Comparison of ENCODE assay signal across 8 mouse cellular contexts in genomic region chr17:6016213-6016780, GRCm38 (mm10).
DNase-seq lines count a peak whose midpoint lies in the region; ATAC-seq and TF ChIP-seq lines count a peak whose summit lies in the region.

No protein-coding gene starts in this region.

- H3K4me2 ChIP-seq in heart, postnatal 0 days (ENCODE audit: low read depth, low read length): no peak overlapping the region
- no peak overlapping the region for H3K4me2 ChIP-seq in hindbrain, postnatal 0 days (ENCODE audit: low read depth, low read length)
- H3K4me2 ChIP-seq in hindbrain, embryonic 13.5 days: no peak overlapping the region

- H3K4me3 ChIP-seq in heart, postnatal 0 days (ENCODE audit: low read depth, low read length): no peak overlapping the region
- no peak overlapping the region for H3K4me3 ChIP-seq in hindbrain, postnatal 0 days (ENCODE audit: low read length)
- no peak overlapping the region for H3K4me3 ChIP-seq in hindbrain, embryonic 13.5 days

- H3K9me3 ChIP-seq in heart, postnatal 0 days (replicated peaks; ENCODE audit: control insufficient read depth, low read length): no peaks in the 10 kb centered on the region
- no peaks in the 10 kb centered on the region for H3K9me3 ChIP-seq in hindbrain, postnatal 0 days (ENCODE audit: low read length)
- H3K9me3 ChIP-seq in hindbrain, embryonic 13.5 days: no peaks in the 10 kb centered on the region

- TF ChIP-seq CTCF in heart, postnatal 0 days (IDR thresholded peaks at IDR 0.05; ENCODE audit: low read depth): no peak
- TF ChIP-seq CTCF in hindbrain, postnatal 0 days (IDR thresholded peaks at IDR 0.05; ENCODE audit: low read depth): no peak

- no peaks in the 10 kb centered on the region; the same call in 1 of the 2 replicates for H3K36me3 ChIP-seq in heart, postnatal 0 days (replicated peaks; ENCODE audit: control insufficient read depth, insufficient read depth, low read length)
- no peaks in the 10 kb centered on the region for H3K36me3 ChIP-seq in hindbrain, postnatal 0 days (ENCODE audit: insufficient read depth, low read length)
- no peaks in the 10 kb centered on the region for H3K36me3 ChIP-seq in hindbrain, embryonic 13.5 days

- ATAC-seq in heart, postnatal 0 days (ENCODE audit: insufficient read depth, low read depth): peak; percentile 68
- no peak for ATAC-seq in hindbrain, postnatal 0 days
- ATAC-seq in hindbrain, embryonic 13.5 days (ENCODE audit: low FRiP score): no peak

- H3K27ac ChIP-seq in heart, postnatal 0 days (ENCODE audit: low read depth): peak overlapping the region; percentile 64
- H3K27ac ChIP-seq in hindbrain, postnatal 0 days: no peak overlapping the region
- H3K27ac ChIP-seq in hindbrain, embryonic 13.5 days: no peak overlapping the region

- TF ChIP-seq EP300 in heart, postnatal 0 days (IDR thresholded peaks at IDR 0.05; ENCODE audit: low read depth): no peak

- 44% methylated on average over 7 of the region's 7 CpGs for WGBS in heart, postnatal 0 days
- WGBS in hindbrain, postnatal 0 days: 74% methylated on average over 7 of the region's 7 CpGs
- WGBS in hindbrain, embryonic 13.5 days: 74% methylated on average over 7 of the region's 7 CpGs

- no peaks in the 10 kb centered on the region for H3K27me3 ChIP-seq in heart, postnatal 0 days (ENCODE audit: control insufficient read depth, insufficient read depth, low read length)
- H3K27me3 ChIP-seq in hindbrain, postnatal 0 days (ENCODE audit: insufficient read depth, low read length): no peaks in the 10 kb centered on the region
- H3K27me3 ChIP-seq in hindbrain, embryonic 13.5 days: no peaks in the 10 kb centered on the region

- H3K4me1 ChIP-seq in heart, postnatal 0 days (ENCODE audit: control insufficient read depth, insufficient read depth): peaks cover 12% of the 10 kb centered on the region; the same call in 1 of the 2 replicates
- H3K4me1 ChIP-seq in hindbrain, postnatal 0 days (ENCODE audit: insufficient read depth, low read length): no peaks in the 10 kb centered on the region
- peaks cover 11% of the 10 kb centered on the region for H3K4me1 ChIP-seq in hindbrain, embryonic 13.5 days (replicated peaks)

- no peak overlapping the region; the same call in 1 of the 2 replicates for H3K9ac ChIP-seq in heart, postnatal 0 days (replicated peaks; ENCODE audit: low read depth, low read length)
- no peak overlapping the region for H3K9ac ChIP-seq in hindbrain, postnatal 0 days (replicated peaks; ENCODE audit: low read length)
- H3K9ac ChIP-seq in hindbrain, embryonic 13.5 days: no peak overlapping the region

- peak; percentile 74 for DNase-seq in 3T3-L1 (ENCODE audit: low read depth, low spot score)
- DNase-seq in R1 (ENCODE audit: low read depth, low spot score): peak; percentile 37
- peak; percentile 76 for DNase-seq in heart, postnatal 0 days (ENCODE audit: low spot score)
- DNase-seq in lung, postnatal 25 days (ENCODE audit: low spot score): peak; percentile 64
- no peak for DNase-seq in hindbrain, postnatal 0 days (ENCODE audit: low spot score)
- no peak for DNase-seq in c-Kit-positive CD71-positive TER-119-positive erythroid progenitor cells, embryonic 14.5 days (ENCODE audit: low spot score)
- no peak for DNase-seq in cerebellum, adult 9-11 months

Comparison
In these comparisons a context has a peak if more than half of its experiments do, and no peak if none do; other contexts are left out.
1. DNase-seq: peak in 3T3-L1 (single experiment), R1 (single experiment), heart, postnatal 0 days (single experiment) and lung, postnatal 25 days (single experiment); none in hindbrain, postnatal 0 days (single experiment), c-Kit-positive CD71-positive TER-119-positive erythroid progenitor cells, embryonic 14.5 days (single experiment) and cerebellum, adult 9-11 months (single experiment).